Mouse (Mus musculus): ENCODE results near the gene Gm813. TPM values are rescaled to one million over a fixed set of nuclear protein-coding genes. Genes with fewer than 3 reads are reported as not detected.
"Not testable (repeated sequence)": the region's sequence is repeated elsewhere in the genome, so short reads cannot be mapped to it uniquely, and the experiment has no call there.

The Gm813 gene
- not detected in 2 replicates for polyA plus RNA-seq (2015; fragmentation: Nextera tagmentation; extraction: Ambion mirVana)

DNA sequence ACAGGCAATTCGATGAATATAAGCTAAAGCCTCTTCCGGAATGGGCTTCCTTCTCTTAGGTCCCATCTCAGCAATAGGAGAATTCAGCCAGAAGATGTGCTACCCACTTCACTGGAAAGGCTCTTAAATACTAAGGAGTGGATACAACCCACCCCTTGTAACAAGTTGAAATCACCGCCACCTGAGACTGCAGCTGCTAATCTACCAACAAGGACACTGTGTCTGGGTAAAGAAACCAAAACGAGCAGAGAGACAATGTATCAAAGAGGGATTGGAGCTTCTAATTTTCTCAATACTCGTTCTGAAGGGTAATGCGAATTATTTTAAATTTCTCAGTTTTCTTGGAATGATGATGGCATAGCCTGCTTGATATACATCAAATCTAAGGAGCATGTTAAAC is at the start of gene Gm813:
Gm813 (minus strand) TSS at position 101 of the 400 bp plus-strand sequence.
- Histone ChIP-seq H3K36me3 (no peaks in the 10 kb centered on the region), H3K9me3 (no peaks in the 10 kb centered on the region), H3K4me2 (replicated peaks) (no peak within 1 kb of the TSS), H3K27ac (no peak within 1 kb of the TSS), H3K27me3 (no peaks in the 10 kb centered on the region), H3K4me1 (0 out of 2 replicates have a peak, but pooled peaks cover 4% of the 10 kb centered on the region), H3K9ac (no peak within 1 kb of the TSS), H3K4me3 (no peak within 1 kb of the TSS)
- WGBS: 86% methylated on average over 6 of the region's 6 CpGs
- ATAC-seq (ENCODE audit: low FRiP score, low read depth): no peak

DNA sequence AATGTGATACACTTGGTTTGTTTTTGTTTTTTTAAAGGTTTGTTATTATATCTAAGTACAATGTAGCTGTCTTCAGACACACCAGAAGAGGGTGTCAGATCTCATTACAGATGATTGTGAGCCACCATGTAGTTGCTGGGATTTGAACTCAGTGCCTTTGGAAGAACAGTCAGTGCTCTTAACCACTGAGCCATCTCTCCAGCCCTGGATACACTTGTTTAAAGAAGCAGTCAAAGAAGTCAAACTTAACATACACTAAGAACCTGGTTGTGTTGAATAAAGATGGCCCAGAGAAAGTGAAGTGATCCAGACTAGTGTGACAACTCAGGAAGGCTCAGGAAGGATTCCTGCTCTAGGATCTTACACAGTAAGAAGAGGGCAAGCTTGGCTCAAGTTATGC is 48.4 kb upstream of the Gm813 start:
- H3K36me3 ChIP-seq; H3K9me3 ChIP-seq; H3K4me1 ChIP-seq; H3K4me2 ChIP-seq (replicated peaks); H3K27ac ChIP-seq; H3K27me3 ChIP-seq; ATAC-seq (ENCODE audit: low FRiP score, low read depth); H3K4me3 ChIP-seq; H3K9ac ChIP-seq: not testable (repeated sequence)

- no peak overlapping the region for H3K27ac ChIP-seq
- no peak overlapping the region for H3K4me2 ChIP-seq (replicated peaks)
- H3K9ac ChIP-seq: no peak overlapping the region
- H3K36me3 ChIP-seq: no peaks in the 10 kb centered on the region
- H3K9me3 ChIP-seq: no peaks in the 10 kb centered on the region
- WGBS: 89% methylated on average over 2 of the region's 2 CpGs
- no peaks in the 10 kb centered on the region for H3K27me3 ChIP-seq
- H3K4me1 ChIP-seq: no peaks in the 10 kb centered on the region
- no peak overlapping the region for H3K4me3 ChIP-seq
- ATAC-seq (ENCODE audit: low FRiP score, low read depth): no peak
These were observed 47.0 kb upstream of the Gm813 start for GRCm38 (mm10) chr16:58663816-58664215.

- no peaks in the 10 kb centered on the region for H3K4me1 ChIP-seq
- H3K36me3 ChIP-seq: no peaks in the 10 kb centered on the region
- H3K9me3 ChIP-seq: no peaks in the 10 kb centered on the region
- H3K27me3 ChIP-seq: no peaks in the 10 kb centered on the region
- WGBS: 76% methylated on average over 5 of the region's 5 CpGs
- H3K27ac ChIP-seq: no peak overlapping the region
- H3K4me2 ChIP-seq (replicated peaks): no peak overlapping the region
- H3K4me3 ChIP-seq: no peak overlapping the region
- ATAC-seq (ENCODE audit: low FRiP score, low read depth): no peak
- H3K9ac ChIP-seq: no peak overlapping the region
These were observed 46.2 kb upstream of the Gm813 start for GRCm38 (mm10) chr16:58663021-58663420.

DNA sequence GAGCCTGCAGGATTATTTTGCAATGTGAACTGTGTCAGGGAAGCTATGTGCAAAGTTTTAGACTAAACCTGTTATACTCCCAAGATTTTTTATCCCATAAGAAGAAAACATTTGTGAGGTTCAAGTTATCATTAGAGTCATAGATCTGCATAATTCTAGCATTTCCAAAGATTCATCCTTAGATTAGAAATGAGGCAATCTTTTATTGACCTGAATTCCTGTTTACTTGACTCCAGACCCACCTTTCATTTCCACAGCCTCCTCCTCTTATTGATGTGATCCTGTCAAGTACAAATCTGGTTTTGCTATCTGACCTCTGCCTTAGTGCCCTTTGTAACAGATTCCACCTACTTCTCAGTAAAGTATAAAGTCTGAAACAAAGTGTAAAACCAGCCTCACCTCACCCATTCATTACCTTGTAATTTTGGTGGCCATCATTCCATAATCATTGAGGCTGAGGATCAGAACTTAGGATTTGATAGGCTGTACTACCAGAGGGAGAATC is 45.6 kb upstream of the Gm813 start:
- Histone ChIP-seq H3K27me3 (no peaks in the 10 kb centered on the region), H3K27ac (no peak overlapping the region), H3K4me3 (no peak overlapping the region), H3K4me1 (no peaks in the 10 kb centered on the region), H3K4me2 (replicated peaks) (no peak overlapping the region), H3K9me3 (no peaks in the 10 kb centered on the region), H3K9ac (no peak overlapping the region), H3K36me3 (no peaks in the 10 kb centered on the region)
- ATAC-seq (ENCODE audit: low FRiP score, low read depth): no peak

DNA sequence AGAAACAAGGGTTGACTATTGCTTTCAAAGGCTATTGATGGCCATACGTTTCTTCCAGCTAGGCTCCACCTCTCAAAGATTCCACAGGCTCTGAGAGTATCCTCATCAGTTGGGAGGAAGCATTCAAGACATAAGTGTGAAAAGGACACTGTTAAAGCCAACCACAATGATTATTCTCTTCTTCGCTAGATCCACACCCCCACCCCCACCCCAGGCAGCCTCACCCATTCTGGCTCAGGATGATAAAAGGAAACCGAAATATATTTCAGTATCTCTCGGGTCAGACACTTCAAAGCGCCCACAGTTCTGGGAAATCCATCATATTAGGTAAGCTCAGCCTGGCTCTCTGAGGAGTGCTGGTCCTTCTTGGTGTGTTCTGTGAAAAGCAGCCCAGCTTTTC is 45.0 kb upstream of the Gm813 start:
- Histone ChIP-seq H3K4me2 (replicated peaks) (no peak overlapping the region), H3K9me3 (no peaks in the 10 kb centered on the region), H3K27ac (no peak overlapping the region), H3K4me1 (no peaks in the 10 kb centered on the region), H3K9ac (no peak overlapping the region), H3K4me3 (no peak overlapping the region), H3K27me3 (no peaks in the 10 kb centered on the region), H3K36me3 (no peaks in the 10 kb centered on the region)
- no peak for ATAC-seq (ENCODE audit: low FRiP score, low read depth)
- 77% methylated on average over 5 of the region's 5 CpGs for WGBS

DNA sequence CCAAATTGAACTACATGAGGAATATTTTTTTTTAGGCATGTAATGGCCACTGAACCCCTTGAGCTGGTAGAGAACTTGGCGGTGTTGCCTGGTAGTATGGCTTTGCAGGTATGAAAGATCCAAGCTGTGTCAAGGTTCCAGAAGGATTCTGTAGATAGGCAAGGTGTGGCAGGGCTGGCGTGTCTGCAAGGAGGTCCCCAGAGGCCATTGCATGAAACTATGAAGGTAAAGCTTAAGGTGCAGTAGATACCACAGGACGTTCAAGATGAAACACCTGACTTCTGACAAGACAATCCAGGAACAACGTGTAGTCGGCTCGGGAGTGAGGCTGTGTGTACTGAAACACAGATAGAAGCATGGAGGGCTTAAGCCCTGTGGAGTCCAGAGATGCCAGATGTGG is 41.9 kb upstream of the Gm813 start:
- Histone ChIP-seq H3K4me3 (no peak overlapping the region), H3K9ac (no peak overlapping the region), H3K4me2 (replicated peaks) (no peak overlapping the region), H3K4me1 (no peaks in the 10 kb centered on the region), H3K9me3 (no peaks in the 10 kb centered on the region), H3K36me3 (no peaks in the 10 kb centered on the region), H3K27me3 (no peaks in the 10 kb centered on the region), H3K27ac (no peak overlapping the region)
- no peak for ATAC-seq (ENCODE audit: low FRiP score, low read depth)
- 80% methylated on average over 6 of the region's 6 CpGs for WGBS

DNA sequence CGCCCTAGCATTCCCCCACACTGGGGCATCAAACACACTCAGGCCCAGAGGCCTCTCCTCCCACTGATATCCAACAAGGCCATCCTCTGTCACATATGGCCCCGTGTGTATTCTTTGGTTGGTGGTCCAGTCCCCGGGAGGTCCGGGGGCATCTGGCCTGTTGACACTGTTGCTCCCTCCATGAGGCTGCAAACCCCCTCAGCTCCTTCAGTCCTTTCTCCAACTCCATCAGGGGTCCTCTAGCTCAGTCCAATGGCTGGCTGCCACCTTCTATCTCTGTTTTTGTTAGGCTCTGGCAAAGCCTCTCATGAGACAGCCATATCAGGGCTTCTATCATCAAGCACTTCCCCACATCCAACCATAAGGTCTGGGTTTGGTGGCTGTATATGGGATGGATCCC is 39.7 kb upstream of the Gm813 start:
- Histone ChIP-seq H3K4me2 (replicated peaks) (no peak overlapping the region), H3K4me1 (no peaks in the 10 kb centered on the region), H3K9me3 (no peaks in the 10 kb centered on the region), H3K27ac (no peak overlapping the region), H3K27me3 (no peaks in the 10 kb centered on the region), H3K36me3 (no peaks in the 10 kb centered on the region), H3K9ac (no peak overlapping the region), H3K4me3 (no peak overlapping the region)
- no peak for ATAC-seq (ENCODE audit: low FRiP score, low read depth)
- WGBS: 92% methylated on average over 4 of the region's 4 CpGs

GRCm38 (mm10) chr16:58655751-58656150 is 39.0 kb upstream of the Gm813 start:
- Histone ChIP-seq H3K4me2 (replicated peaks) (no peak overlapping the region), H3K4me3 (no peak overlapping the region), H3K4me1 (no peaks in the 10 kb centered on the region), H3K27me3 (no peaks in the 10 kb centered on the region), H3K9ac (no peak overlapping the region), H3K36me3 (no peaks in the 10 kb centered on the region), H3K9me3 (no peaks in the 10 kb centered on the region), H3K27ac (no peak overlapping the region)
- ATAC-seq (ENCODE audit: low FRiP score, low read depth): no peak

- no peak overlapping the region for H3K4me2 ChIP-seq (replicated peaks)
- no peak for ATAC-seq (ENCODE audit: low FRiP score, low read depth)
- 95% methylated on average over 10 of the region's 10 CpGs for WGBS
- no peak overlapping the region for H3K4me3 ChIP-seq
- H3K27me3 ChIP-seq: no peaks in the 10 kb centered on the region
- no peak overlapping the region for H3K9ac ChIP-seq
- no peaks in the 10 kb centered on the region for H3K4me1 ChIP-seq
- no peaks in the 10 kb centered on the region for H3K9me3 ChIP-seq
- H3K36me3 ChIP-seq: no peaks in the 10 kb centered on the region
- no peak overlapping the region for H3K27ac ChIP-seq
These were observed 33.2 kb upstream of the Gm813 start for GRCm38 (mm10) chr16:58649979-58650378.

- WGBS: 89% methylated on average over 3 of the region's 3 CpGs
- Histone ChIP-seq H3K27me3 (no peaks in the 10 kb centered on the region), H3K9me3 (no peaks in the 10 kb centered on the region), H3K9ac (no peak within 1 kb of the TSS), H3K4me3 (no peak within 1 kb of the TSS), H3K4me2 (replicated peaks) (no peak within 1 kb of the TSS), H3K36me3 (no peaks in the 10 kb centered on the region), H3K4me1 (no peaks in the 10 kb centered on the region), H3K27ac (no peak within 1 kb of the TSS)
- ATAC-seq (ENCODE audit: low FRiP score, low read depth): no peak
These were observed 22.0 kb upstream of the Gm813 start, which contains the start of gene E330017A01Rik for GRCm38 (mm10) chr16:58638689-58639175. Gene E330017A01Rik (minus strand): TSS chr16:58638739.

DNA sequence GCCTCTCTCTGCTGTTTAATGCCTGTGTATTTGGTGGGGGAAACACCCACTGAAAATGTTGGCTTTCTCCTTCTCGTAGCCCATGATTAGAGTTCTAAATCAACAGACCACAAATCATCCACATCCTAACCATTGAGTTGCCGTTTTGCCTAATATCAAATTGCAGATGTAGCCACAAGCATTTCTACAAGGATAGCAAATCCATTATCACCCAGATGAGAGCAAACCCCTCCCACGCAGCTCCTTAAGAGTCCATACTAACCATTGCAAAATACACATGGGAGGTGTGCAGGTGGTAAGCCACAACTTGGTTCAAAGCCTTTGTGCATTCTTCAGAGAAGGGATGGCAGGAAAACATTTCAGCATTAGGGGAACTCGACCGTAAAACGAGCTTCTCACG is 21.2 kb upstream of the Gm813 start:
- Histone ChIP-seq H3K4me2 (replicated peaks) (no peak overlapping the region), H3K27me3 (no peaks in the 10 kb centered on the region), H3K36me3 (no peaks in the 10 kb centered on the region), H3K27ac (no peak overlapping the region), H3K9ac (no peak overlapping the region), H3K4me3 (no peak overlapping the region), H3K4me1 (no peaks in the 10 kb centered on the region), H3K9me3 (no peaks in the 10 kb centered on the region)
- WGBS: 60% methylated on average over 7 of the region's 7 CpGs
- ATAC-seq (ENCODE audit: low FRiP score, low read depth): no peak

- Histone ChIP-seq H3K36me3 (no peaks in the 10 kb centered on the region), H3K4me1 (no peaks in the 10 kb centered on the region), H3K9me3 (no peaks in the 10 kb centered on the region), H3K9ac (no peak overlapping the region), H3K4me2 (replicated peaks) (no peak overlapping the region), H3K27ac (no peak overlapping the region), H3K4me3 (no peak overlapping the region), H3K27me3 (no peaks in the 10 kb centered on the region)
- WGBS: 82% methylated on average over 4 of the region's 4 CpGs
- ATAC-seq (ENCODE audit: low FRiP score, low read depth): no peak
These were observed 20.7 kb upstream of the Gm813 start for GRCm38 (mm10) chr16:58637448-58637847.

Measured in limb, embryonic 13.5 days (tissue).